Mouse (Mus musculus): Measurements from ENCODE around the gene D17Wsu92e. TPM values are rescaled to one million over a fixed set of nuclear protein-coding genes. Genes with fewer than 3 reads are reported as not detected.

D17Wsu92e gene
- polyA plus RNA-seq, 1 experiment from 2014 or later, result 17.6 TPM

- Histone ChIP-seq H3K27ac (peak overlapping the region; percentile 69), H3K9me3 (replicated peaks) (no peaks in the 10 kb centered on the region), H3K36me3 (no peaks in the 10 kb centered on the region), H3K4me1 (peaks cover 24% of the 10 kb centered on the region), H3K4me3 (peak overlapping the region; percentile 48), H3K27me3 (ENCODE audit: low read depth, poor library complexity, severe bottlenecking) (peaks cover 40% of the 10 kb centered on the region)
- 3% methylated on average over 16 of the region's 16 CpGs for WGBS
- DNase-seq (ENCODE audit: low spot score), result peak; percentile 69
Observed at GRCm38 (mm10) chr17:27716804-27717203, 103.6 kb downstream of the D17Wsu92e start.

- no peak for DNase-seq (ENCODE audit: low spot score)
- Histone ChIP-seq H3K27ac (no peak overlapping the region), H3K9me3 (replicated peaks) (no peaks in the 10 kb centered on the region), H3K4me3 (no peak overlapping the region), H3K4me1 (peaks cover 28% of the 10 kb centered on the region), H3K36me3 (no peaks in the 10 kb centered on the region), H3K27me3 (ENCODE audit: low read depth, poor library complexity, severe bottlenecking) (peaks cover 44% of the 10 kb centered on the region)
- WGBS, result 81% methylated on average over 1 of the region's 1 CpGs
Observed at GRCm38 (mm10) chr17:27712832-27713231, 107.6 kb downstream of the D17Wsu92e start.

- WGBS, result 77% methylated on average over 5 of the region's 5 CpGs
- no peak for DNase-seq (ENCODE audit: low spot score)
- Histone ChIP-seq H3K4me1 (peaks cover 16% of the 10 kb centered on the region), H3K27ac (no peak overlapping the region), H3K36me3 (no peaks in the 10 kb centered on the region), H3K9me3 (replicated peaks) (no peaks in the 10 kb centered on the region), H3K27me3 (ENCODE audit: low read depth, poor library complexity, severe bottlenecking) (peaks cover 65% of the 10 kb centered on the region), H3K4me3 (no peak overlapping the region)
Observed at GRCm38 (mm10) chr17:27709650-27710049, 110.8 kb downstream of the D17Wsu92e start.

GRCm38 (mm10) chr17:27707954-27708661, 112.3 kb downstream of the D17Wsu92e start:
- Histone ChIP-seq H3K27me3 (ENCODE audit: low read depth, poor library complexity, severe bottlenecking) (peaks cover 66% of the 10 kb centered on the region), H3K27ac (no peak overlapping the region; the same call in 1 of the 2 replicates), H3K4me3 (peak overlapping the region; percentile 46), H3K9me3 (replicated peaks) (no peaks in the 10 kb centered on the region), H3K4me1 (peaks cover 16% of the 10 kb centered on the region), H3K36me3 (no peaks in the 10 kb centered on the region)
- WGBS, result 7% methylated on average over 25 of the region's 25 CpGs
- peak; percentile 98 for DNase-seq (ENCODE audit: low spot score)

- Histone ChIP-seq H3K4me3 (no peak overlapping the region), H3K27me3 (ENCODE audit: low read depth, poor library complexity, severe bottlenecking) (peaks cover 75% of the 10 kb centered on the region), H3K36me3 (no peaks in the 10 kb centered on the region), H3K9me3 (replicated peaks) (no peaks in the 10 kb centered on the region), H3K4me1 (peaks cover 28% of the 10 kb centered on the region), H3K27ac (no peak overlapping the region)
- WGBS, result 21% methylated on average over 10 of the region's 10 CpGs
- no peak for DNase-seq (ENCODE audit: low spot score)
Observed at GRCm38 (mm10) chr17:27705661-27706060, 114.8 kb downstream of the D17Wsu92e start.

GRCm38 (mm10) chr17:27703961-27704621, 116.4 kb downstream of the D17Wsu92e start:
- Histone ChIP-seq H3K9me3 (replicated peaks) (no peaks in the 10 kb centered on the region), H3K4me1 (peaks cover 27% of the 10 kb centered on the region), H3K36me3 (no peaks in the 10 kb centered on the region), H3K27ac (no peak overlapping the region), H3K27me3 (ENCODE audit: low read depth, poor library complexity, severe bottlenecking) (peaks cover 59% of the 10 kb centered on the region), H3K4me3 (no peak overlapping the region)
- WGBS, result 73% methylated on average over 5 of the region's 5 CpGs
- no peak for DNase-seq (ENCODE audit: low spot score)

GRCm38 (mm10) chr17:27702518-27702917, 117.9 kb downstream of the D17Wsu92e start:
- peak; percentile 87 for DNase-seq (ENCODE audit: low spot score)
- peaks cover 52% of the 10 kb centered on the region for H3K27me3 ChIP-seq (ENCODE audit: low read depth, poor library complexity, severe bottlenecking)
- H3K4me3 ChIP-seq, result peak overlapping the region; percentile 43
- peaks cover 12% of the 10 kb centered on the region for H3K4me1 ChIP-seq
- peak overlapping the region; percentile 42; the same call in 1 of the 2 replicates for H3K27ac ChIP-seq
- no peaks in the 10 kb centered on the region for H3K36me3 ChIP-seq
- H3K9me3 ChIP-seq (replicated peaks), result no peaks in the 10 kb centered on the region
- WGBS, result 1% methylated on average over 34 of the region's 34 CpGs

- Histone ChIP-seq H3K27me3 (ENCODE audit: low read depth, poor library complexity, severe bottlenecking) (peaks cover 45% of the 10 kb centered on the region), H3K4me1 (peaks cover 12% of the 10 kb centered on the region), H3K36me3 (no peaks in the 10 kb centered on the region), H3K27ac (no peak overlapping the region), H3K9me3 (replicated peaks) (no peaks in the 10 kb centered on the region), H3K4me3 (no peak overlapping the region)
- 73% methylated on average over 6 of the region's 6 CpGs for WGBS
- no peak for DNase-seq (ENCODE audit: low spot score)
Observed at GRCm38 (mm10) chr17:27701856-27702255, 118.6 kb downstream of the D17Wsu92e start.

Other genes with a start within 250 kb of the D17Wsu92e start
- 88.2 and 96.2 TPM in 2 replicates for gene Nudt3, start 197.2 kb downstream of the D17Wsu92e start, polyA plus RNA-seq (2016; fragmentation: Nextera tagmentation; extraction: Ambion mirVana)
- not detected in 2 replicates for gene RPS10-NUDT3, start 185.4 kb downstream of the D17Wsu92e start, polyA plus RNA-seq (2016; fragmentation: Nextera tagmentation; extraction: Ambion mirVana)
- 875 and 1,046 TPM in 2 replicates for gene Rps10, start 184.0 kb downstream of the D17Wsu92e start, polyA plus RNA-seq (2016; fragmentation: Nextera tagmentation; extraction: Ambion mirVana)
- 5.8 and 6.0 TPM in 2 replicates for gene Pacsin1, start 165.1 kb downstream of the D17Wsu92e start, polyA plus RNA-seq (2016; fragmentation: Nextera tagmentation; extraction: Ambion mirVana)
- gene Spdef, start 91.7 kb downstream of the D17Wsu92e start, polyA plus RNA-seq (2016; fragmentation: Nextera tagmentation; extraction: Ambion mirVana), result 0.26 TPM in 1 of 2 replicates, not detected in the other
- gene Snrpc, start 17.5 kb upstream of the D17Wsu92e start, polyA plus RNA-seq (2016; fragmentation: Nextera tagmentation; extraction: Ambion mirVana), result 425 and 451 TPM in 2 replicates
- 9.3 and 10.0 TPM in 2 replicates for gene Uhrf1bp1, start 35.8 kb upstream of the D17Wsu92e start, polyA plus RNA-seq (2016; fragmentation: Nextera tagmentation; extraction: Ambion mirVana)
- 13.3 and 15.5 TPM in 2 replicates for gene Anks1, start 88.7 kb upstream of the D17Wsu92e start, polyA plus RNA-seq (2016; fragmentation: Nextera tagmentation; extraction: Ambion mirVana)
- gene Taf11, start 89.2 kb upstream of the D17Wsu92e start, polyA plus RNA-seq (2016; fragmentation: Nextera tagmentation; extraction: Ambion mirVana), result 92.8 and 93.9 TPM in 2 replicates